Mouse (Mus musculus) CH12.LX (cell line): ENCODE data around the gene Smarca4. TPM values are rescaled to one million over a fixed set of nuclear protein-coding genes. Genes with fewer than 3 reads are reported as not detected.

Experiments
- DNase-seq: peaks from one replicate; pipeline ENCODE4 v3.0.0-alpha.2; 2013; ENCODE audit errors: extremely low read depth
- H3K27ac ChIP-seq: 2 replicates; pipeline ENCODE4 v1.5.1; 2012; ENCODE audit warnings: low read depth, mild to moderate bottlenecking, control low read depth, moderate library complexity; ENCODE audit not compliant: insufficient read depth
- H3K27me3 ChIP-seq: replicated peaks from 2 replicates; pipeline ENCODE3; 2012; ENCODE audit warnings: inconsistent platforms
- H3K36me3 ChIP-seq, 2 experiments: replicated peaks in 1 of 2; 2 replicates each; pipeline versions ENCODE3 to v1.6.1; 2012; ENCODE audit warnings: inconsistent platforms in 1 of 2, low read length in 1 of 2, mild to moderate bottlenecking in 1 of 2, mixed read lengths in 1 of 2, moderate library complexity in 1 of 2; ENCODE audit not compliant: control insufficient read depth in 1 of 2, insufficient read depth in 1 of 2
- H3K4me1 ChIP-seq, 2 experiments: 2 replicates each; pipeline ENCODE4 v1.6.1; 2012; ENCODE audit warnings: inconsistent platforms in 1 of 2, moderate library complexity in 1 of 2; ENCODE audit not compliant: insufficient read depth in 2 of 2, control insufficient read depth in 1 of 2
- H3K4me2 ChIP-seq: 2 replicates; pipeline ENCODE4 v1.6.1; 2012; ENCODE audit warnings: low read depth, mild to moderate bottlenecking, control low read depth; ENCODE audit not compliant: poor library complexity, insufficient read depth, severe bottlenecking
- H3K4me3 ChIP-seq, 3 experiments: fragments of 150-350 bp in 1 of 3; sonication (generic) in 1 of 3; replicated peaks in 1 of 3; 2 replicates each; pipeline versions ENCODE3 to v1.5.1; 2011 to 2012; ENCODE audit warnings: low read depth in 2 of 3, low read length in 2 of 3, mild to moderate bottlenecking in 2 of 3, moderate library complexity in 2 of 3, control low read depth in 1 of 3, improper control_type of control experiment in 1 of 3, inconsistent platforms in 1 of 3, mixed read lengths in 1 of 3; ENCODE audit not compliant: poor library complexity in 1 of 3
- H3K79me2 ChIP-seq: replicated peaks from 2 replicates; pipeline ENCODE4 v1.6.1; 2012; ENCODE audit warnings: mild to moderate bottlenecking, moderate library complexity; ENCODE audit not compliant: control insufficient read depth, poor library complexity, insufficient read depth, severe bottlenecking; ENCODE audit errors: extremely low read depth
- H3K9ac ChIP-seq: 2 replicates; pipeline ENCODE4 v1.6.1; 2012; ENCODE audit warnings: low read depth, mild to moderate bottlenecking, control low read depth, moderate library complexity; ENCODE audit not compliant: insufficient read depth
- H3K9me3 ChIP-seq: replicated peaks from 2 replicates; pipeline ENCODE3; 2012; ENCODE audit warnings: low read length, inconsistent platforms, mixed read lengths
- CHD1 ChIP-seq: IDR thresholded peaks from 2 replicates; pipeline ENCODE4 v1.6.1; 2012; ENCODE audit warnings: low read depth, low read length, improper control_type of control experiment, inconsistent platforms
- ELF1 ChIP-seq: IDR thresholded peaks from 2 replicates; pipeline ENCODE4 v1.6.1; 2014; ENCODE audit warnings: low read depth, mild to moderate bottlenecking, inconsistent platforms, low read length, improper control_type of control experiment
- EP300 ChIP-seq: IDR thresholded peaks from 2 replicates; pipeline ENCODE4 v1.6.1; 2011; ENCODE audit warnings: low read length, improper control_type of control experiment
- ETS1 ChIP-seq: conservative IDR thresholded peaks from 2 replicates; pipeline ENCODE4 v1.6.1; 2012; ENCODE audit warnings: low read depth, mild to moderate bottlenecking, inconsistent platforms, low read length, improper control_type of control experiment, moderate library complexity
- GABPA ChIP-seq: IDR thresholded peaks from 2 replicates; pipeline ENCODE4 v1.6.1; 2012; ENCODE audit warnings: low read depth, low read length, improper control_type of control experiment, inconsistent platforms; ENCODE audit not compliant: insufficient replicate concordance
- JUN ChIP-seq: IDR thresholded peaks from 2 replicates; pipeline ENCODE4 v1.6.1; 2011; ENCODE audit warnings: low read depth, mild to moderate bottlenecking, low read length, improper control_type of control experiment, moderate library complexity; ENCODE audit not compliant: insufficient read depth
- JUND ChIP-seq: conservative IDR thresholded peaks from 2 replicates; pipeline ENCODE4 v1.6.1; 2011; ENCODE audit warnings: low read depth, low read length, improper control_type of control experiment
- MAX ChIP-seq: IDR thresholded peaks from 2 replicates; pipeline ENCODE4 v1.6.1; 2011; ENCODE audit warnings: low read length, improper control_type of control experiment
- MXI1 ChIP-seq: IDR thresholded peaks from 2 replicates; pipeline ENCODE4 v1.6.1; 2011; ENCODE audit warnings: mild to moderate bottlenecking, low read depth, low read length, improper control_type of control experiment
- POLR2AphosphoS2 ChIP-seq: IDR thresholded peaks from 2 replicates; pipeline ENCODE4 v1.6.1; 2011; ENCODE audit warnings: low read depth, low read length, improper control_type of control experiment
- RAD21 ChIP-seq: IDR thresholded peaks from 2 replicates; pipeline ENCODE4 v1.6.1; 2011; ENCODE audit warnings: low read depth, mild to moderate bottlenecking, low read length, improper control_type of control experiment, moderate library complexity
- RCOR1 ChIP-seq: conservative IDR thresholded peaks from 2 replicates; pipeline ENCODE4 v1.6.1; 2012; ENCODE audit warnings: low read depth, mild to moderate bottlenecking, inconsistent platforms, low read length, improper control_type of control experiment
- TBP ChIP-seq: conservative IDR thresholded peaks from 2 replicates; pipeline ENCODE4 v1.6.1; 2011; ENCODE audit warnings: low read depth, low read length, improper control_type of control experiment
- TCF12 ChIP-seq: IDR thresholded peaks from 2 replicates; pipeline ENCODE4 v1.6.1; 2014; ENCODE audit warnings: low read depth, mild to moderate bottlenecking, inconsistent platforms, low read length, improper control_type of control experiment
- UBTF ChIP-seq: IDR thresholded peaks from 2 replicates; pipeline ENCODE4 v1.6.1; 2012; ENCODE audit warnings: low read depth, mild to moderate bottlenecking, inconsistent platforms, low read length, improper control_type of control experiment, moderate library complexity
- USF2 ChIP-seq: conservative IDR thresholded peaks from 2 replicates; pipeline ENCODE4 v1.6.1; 2011; ENCODE audit warnings: low read depth, low read length, improper control_type of control experiment
- ZKSCAN1 ChIP-seq: IDR thresholded peaks from 2 replicates; pipeline ENCODE4 v1.6.1; 2012; ENCODE audit warnings: low read depth, inconsistent platforms, low read length, improper control_type of control experiment, borderline replicate concordance
- ZMIZ1 ChIP-seq: IDR thresholded peaks from 2 replicates; pipeline ENCODE4 v1.6.1; 2012; ENCODE audit warnings: low read depth, mild to moderate bottlenecking, inconsistent platforms, low read length, improper control_type of control experiment
- dilution Hi-C: fragments of 300-500 bp; cut with MboI; formaldehyde crosslinking; loops from 2 replicates; pipeline ENCODE4 v1.14.3; 2020; ENCODE audit warnings: low sequenced_read_pairs; ENCODE audit not compliant: extremely low pct_unique_long_range_greater_than_20kb, extremely low pct_ligation_motif_present
- in situ Hi-C: fragments of 300-500 bp; cut with MboI; formaldehyde crosslinking; loops from 3 replicates; pipeline ENCODE4 v1.14.3; 2019; ENCODE audit warnings: low sequenced_read_pairs, low pct_ligation_motif_present, low pct_unique_long_range_greater_than_20kb, mixed read lengths
- polyA plus RNA-seq: library from polyadenylated mRNA; unstranded; fragments of >175 nt; gene quantifications from 2 replicates; pipeline ENCODE4 v1.2.1, GENCODE M21; 2012; ENCODE audit warnings: low read depth; ENCODE audit not compliant: insufficient read length
- total RNA-seq, 2 experiments: library from RNA; depleted of rRNA; stranded (reverse); fragments of 300-350 nt in 1 of 2; fragments of >200 nt in 1 of 2; gene quantifications; 2 replicates each; pipeline ENCODE4 v1.2.3; 2012 to 2014

The Smarca4 gene
- total and polyA plus RNA-seq, 3 experiments = 33.8 to 86.2 (median 74.3) TPM

DNA sequence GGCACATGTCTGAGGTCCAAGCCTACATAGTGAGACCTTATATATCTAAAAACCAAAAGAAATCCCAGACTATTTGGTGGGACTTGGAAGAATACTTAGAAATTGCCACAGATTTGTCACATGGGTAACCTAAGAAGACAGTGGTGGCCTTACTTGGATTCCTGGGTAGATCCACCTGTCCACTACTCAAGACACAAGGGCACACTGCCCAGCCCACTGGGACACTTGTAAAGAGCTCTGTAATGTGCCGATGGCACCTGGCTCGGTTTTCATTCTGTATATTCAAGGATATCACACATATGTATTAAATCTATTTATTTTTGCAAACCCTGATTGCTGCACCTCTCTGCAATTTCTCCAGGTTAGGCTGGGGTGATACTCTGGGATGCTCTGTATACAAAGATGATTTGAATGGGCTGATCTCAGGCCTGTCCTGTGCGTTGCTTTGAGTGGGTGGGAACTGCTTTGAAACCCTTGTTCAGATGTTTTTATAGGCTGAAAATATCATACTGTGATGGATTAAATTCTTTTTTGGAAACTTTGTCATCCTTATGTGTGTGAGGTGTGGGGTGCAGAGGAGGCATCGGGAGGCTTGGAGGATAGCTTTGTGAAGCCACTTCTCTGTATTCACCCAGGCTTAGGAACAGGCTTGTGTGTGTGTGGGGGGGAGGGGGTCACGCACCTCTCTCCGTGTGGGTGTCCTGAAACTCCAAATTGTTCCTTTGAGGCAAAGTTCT is 133.6 kb downstream of the Smarca4 start:
- Histone ChIP-seq H3K4me3 (no peak overlapping the region), H3K36me3 (peaks cover 37 to 86% of the 10 kb centered on the region in 2 experiments), H3K4me1 (peaks cover 0 to 15% of the 10 kb centered on the region in 2 experiments; a peak in 1 of 4 replicates), H3K27me3 (no peaks in the 10 kb centered on the region), H3K9me3 (no peaks in the 10 kb centered on the region), H3K79me2 (no peaks in the 10 kb centered on the region), H3K4me2 (no peak overlapping the region), H3K9ac (no peak overlapping the region), H3K27ac (no peak overlapping the region)
- no peak for DNase-seq
- dilution Hi-C loops = no loop called here
- in situ Hi-C loops = no loop called here
- TF ChIP-seq TCF12 (no peak), GABPA (no peak), EP300 (no peak), RAD21 (no peak), JUND (no peak), RCOR1 (no peak), POLR2AphosphoS2 (no peak), UBTF (no peak), MXI1 (no peak)

- H3K36me3 ChIP-seq = peaks cover 34 to 85% of the 10 kb centered on the region in 2 experiments
- no peak for DNase-seq
- H3K9me3 ChIP-seq = no peaks in the 10 kb centered on the region
- no peaks in the 10 kb centered on the region for H3K27me3 ChIP-seq
- peaks cover 0 to 15% of the 10 kb centered on the region in 2 experiments; a peak in 1 of 4 replicates for H3K4me1 ChIP-seq
- no peak overlapping the region for H3K9ac ChIP-seq
- no peak overlapping the region for H3K27ac ChIP-seq
- dilution Hi-C loops (no loop called here), in situ Hi-C loops (no loop called here)
- no peak overlapping the region for H3K4me3 ChIP-seq
- H3K79me2 ChIP-seq = no peaks in the 10 kb centered on the region
- H3K4me2 ChIP-seq = no peak overlapping the region
- no peak for TF ChIP-seq POLR2AphosphoS2
- TF ChIP-seq MAX = no peak
- no peak for TF ChIP-seq CHD1
- TF ChIP-seq RCOR1 = no peak
- no peak for TF ChIP-seq USF2
- no peak for TF ChIP-seq ELF1
- TF ChIP-seq EP300 = no peak
- no peak for TF ChIP-seq ZMIZ1
- TF ChIP-seq ZKSCAN1 = no peak
- no peak for TF ChIP-seq ETS1
- no peak for TF ChIP-seq JUND
- no peak for TF ChIP-seq JUN
- no peak for TF ChIP-seq TBP
- TF ChIP-seq, all 38 proteins: peak for 0
These were observed 134.4 kb downstream of the Smarca4 start for GRCm38 (mm10) chr9:21750370-21750769.
